Mouse (Mus musculus): ENCODE results near the gene Safb2.
A peak's percentile ranks its signal among the peaks of the same experiment; 100 is the strongest.

Gene Safb2

GRCm38 (mm10) chr17:56609452-56610171 lies 25.2 kb upstream of the Safb2 start, which contains the start of gene 2410015M20Rik:
Gene 2410015M20Rik, minus strand, starts transcription at chr17:56609771.
- peak; percentile 97 for DNase-seq (ENCODE audit: low read depth)

DNA sequence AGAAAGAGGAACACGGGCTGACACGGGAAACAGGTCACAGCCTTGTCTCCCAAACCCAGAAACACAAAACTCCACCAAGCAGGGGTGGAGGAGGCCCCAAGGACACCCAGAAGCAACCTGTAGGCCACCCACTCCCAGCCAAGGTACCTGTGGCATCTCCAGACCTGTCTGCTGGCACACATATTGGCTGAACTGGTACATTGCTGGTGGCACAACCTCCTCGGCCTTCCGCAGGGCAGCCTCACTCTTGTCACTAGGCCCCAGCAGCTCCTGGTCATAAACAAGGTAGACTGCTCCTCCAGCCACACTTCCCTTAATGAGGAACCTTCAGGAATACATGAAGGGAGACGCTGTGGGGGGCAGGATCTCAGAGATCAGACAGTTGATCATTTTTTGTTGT lies 24.3 kb upstream of the Safb2 start:
- DNase-seq (ENCODE audit: low read depth): no peak

- no peak for DNase-seq (ENCODE audit: low read depth)
Observed at GRCm38 (mm10) chr17:56607521-56608062, 23.2 kb upstream of the Safb2 start.

DNA sequence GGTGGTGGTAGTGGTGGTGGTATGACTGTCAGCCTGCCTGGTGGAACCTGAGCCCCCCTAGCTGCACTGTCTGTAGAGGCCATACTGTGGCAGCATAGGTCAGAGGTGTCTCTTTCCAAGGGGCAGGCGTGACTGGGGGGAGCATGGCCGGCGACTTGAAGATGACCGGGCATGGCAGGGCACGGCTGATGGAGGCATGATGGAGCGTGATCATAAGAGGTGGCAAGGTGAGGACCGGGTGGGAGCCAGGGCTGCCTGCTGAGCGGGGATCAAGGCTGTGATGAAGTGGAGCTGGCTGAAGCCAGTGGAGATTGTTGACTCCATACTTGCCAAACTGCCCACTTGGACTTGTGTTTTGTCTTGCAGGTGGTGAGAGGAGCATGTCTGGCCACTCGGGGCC lies 21.0 kb upstream of the Safb2 start:
- no peak for DNase-seq (ENCODE audit: low read depth)

- no peak for DNase-seq (ENCODE audit: low read depth)
Observed at GRCm38 (mm10) chr17:56604422-56604821, 20.0 kb upstream of the Safb2 start.

DNA sequence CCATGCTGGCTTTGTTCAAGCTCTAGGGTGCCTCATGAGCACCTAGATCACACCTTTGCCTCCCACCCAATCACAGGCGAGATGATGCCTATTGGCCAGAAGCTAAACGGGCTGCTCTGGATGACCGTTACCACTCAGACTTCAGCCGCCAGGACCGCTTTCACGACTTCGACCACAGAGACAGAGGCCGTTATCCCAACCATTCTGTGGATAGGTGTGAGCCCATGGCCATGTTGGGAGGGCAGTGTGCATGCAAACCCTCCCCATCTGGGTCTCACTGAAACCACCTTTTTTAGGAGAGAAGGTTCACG lies 19.6 kb upstream of the Safb2 start:
- DNase-seq (ENCODE audit: low read depth): no peak

GRCm38 (mm10) chr17:56603186-56604069 lies 19.0 kb upstream of the Safb2 start:
- DNase-seq (ENCODE audit: low read depth): no peak

GRCm38 (mm10) chr17:56593527-56594271 lies 9.3 kb upstream of the Safb2 start:
- no peak for DNase-seq (ENCODE audit: low read depth)

- no peak for DNase-seq (ENCODE audit: low read depth)
Observed at GRCm38 (mm10) chr17:56592553-56592952, 8.2 kb upstream of the Safb2 start.

DNA sequence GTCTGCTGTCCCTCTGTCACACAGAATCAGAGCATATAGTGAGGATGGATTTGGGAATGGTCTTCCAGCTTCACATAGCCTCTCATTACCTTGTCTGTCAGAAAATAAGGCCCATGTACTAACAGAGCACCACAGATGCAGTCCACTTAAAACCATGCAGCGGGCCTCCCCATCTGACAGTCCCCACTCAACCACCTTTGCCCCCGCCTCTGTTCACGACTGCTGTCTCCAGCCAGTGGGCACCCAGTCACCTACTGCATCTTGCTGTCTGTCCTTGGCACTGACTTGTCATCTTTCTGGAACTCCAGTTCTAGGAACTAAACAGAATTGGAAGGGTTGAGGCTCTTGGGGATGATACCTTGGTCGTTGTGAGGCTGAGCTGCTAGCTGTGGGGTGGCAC lies 4.5 kb upstream of the Safb2 start:
- DNase-seq (ENCODE audit: low read depth): no peak

DNA sequence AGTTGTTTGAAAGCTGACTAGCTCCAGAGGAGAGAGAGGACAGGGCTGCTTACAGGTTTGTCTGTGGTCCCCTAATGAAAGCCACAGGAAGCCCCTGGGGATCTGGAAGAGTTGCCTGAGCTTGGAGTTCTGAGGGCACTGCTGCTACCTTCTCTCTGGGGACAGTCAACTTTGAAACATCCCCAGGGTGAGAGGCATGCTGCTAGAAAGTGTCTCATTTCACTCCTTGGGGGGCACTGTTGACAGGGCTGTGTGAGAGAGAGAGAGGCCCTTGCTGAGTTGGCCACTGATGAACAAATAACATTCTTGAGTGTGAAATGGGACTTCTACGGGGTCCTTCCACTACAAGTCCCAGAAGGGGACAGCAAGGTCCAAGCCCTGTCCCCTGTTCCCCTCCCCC lies 3.4 kb upstream of the Safb2 start:
- no peak for DNase-seq (ENCODE audit: low read depth)

- peak; percentile 59 for DNase-seq (ENCODE audit: low read depth)
Observed at GRCm38 (mm10) chr17:56585171-56585821, 911 bp upstream of the Safb2 start.

DNA sequence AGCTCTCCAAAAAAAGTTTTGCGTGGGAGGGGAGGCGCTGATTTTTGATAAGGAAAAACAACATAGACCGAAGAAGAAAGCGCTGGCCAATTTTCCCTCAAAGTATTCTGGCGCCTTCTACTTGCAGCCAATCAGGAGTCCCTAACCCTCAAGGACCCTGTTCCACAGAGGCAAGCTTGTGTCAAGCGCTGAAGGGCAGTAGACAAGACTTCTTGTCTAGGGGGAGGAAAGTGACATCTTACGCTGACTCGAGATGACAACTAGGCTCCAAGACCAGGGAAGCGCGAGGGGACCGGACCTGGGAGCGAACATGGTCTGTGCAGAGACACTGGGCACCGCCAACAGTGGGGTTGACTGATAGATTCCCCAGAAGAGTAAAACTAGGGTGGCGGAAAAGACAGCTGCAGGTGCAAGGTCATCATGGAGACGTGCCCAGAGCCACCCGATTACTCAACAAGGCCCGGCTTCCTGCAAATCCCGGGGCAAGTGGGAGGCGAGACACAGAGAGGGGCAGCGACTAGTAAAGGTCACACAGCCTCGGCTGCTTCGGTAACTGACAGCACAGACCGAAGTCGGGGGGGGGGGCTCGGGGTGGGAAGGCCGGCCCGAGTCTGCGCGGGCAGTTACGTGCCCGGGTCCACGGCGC lies 651 bp downstream of the Safb2 start:
- DNase-seq (ENCODE audit: low read depth): peak; percentile 55

- no peak for DNase-seq (ENCODE audit: low read depth)
Observed at GRCm38 (mm10) chr17:56583071-56583470, 1.3 kb downstream of the Safb2 start.

DNA sequence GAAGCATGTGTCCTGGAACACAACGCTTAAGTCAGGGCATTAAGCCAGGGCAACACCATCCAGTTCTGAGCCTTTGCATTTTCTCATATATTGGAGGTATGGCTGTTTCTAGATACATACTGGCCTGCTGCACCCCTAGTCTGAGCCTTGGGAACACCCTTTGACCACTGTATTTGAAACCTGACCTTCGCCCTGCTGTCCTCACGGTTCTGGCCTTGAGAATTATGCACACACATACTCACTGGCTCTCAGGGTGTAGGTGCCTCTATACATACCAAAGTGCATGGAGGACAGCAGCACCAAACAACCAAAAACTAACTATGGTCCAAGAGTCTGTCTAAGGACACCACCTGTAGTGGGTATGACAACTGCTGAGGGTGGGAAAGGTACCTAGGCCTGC lies 11.4 kb downstream of the Safb2 start:
- no peak for DNase-seq (ENCODE audit: low read depth)

- DNase-seq (ENCODE audit: low read depth): no peak
Observed at GRCm38 (mm10) chr17:56572154-56572553, 12.2 kb downstream of the Safb2 start.

GRCm38 (mm10) chr17:56570287-56570686 lies 14.1 kb downstream of the Safb2 start:
- DNase-seq (ENCODE audit: low read depth): no peak

- DNase-seq (ENCODE audit: low read depth): no peak
Observed at GRCm38 (mm10) chr17:56567370-56567769, 17.0 kb downstream of the Safb2 start.

- DNase-seq (ENCODE audit: low read depth): no peak
Observed at GRCm38 (mm10) chr17:56566918-56567317, 17.5 kb downstream of the Safb2 start.

DNA sequence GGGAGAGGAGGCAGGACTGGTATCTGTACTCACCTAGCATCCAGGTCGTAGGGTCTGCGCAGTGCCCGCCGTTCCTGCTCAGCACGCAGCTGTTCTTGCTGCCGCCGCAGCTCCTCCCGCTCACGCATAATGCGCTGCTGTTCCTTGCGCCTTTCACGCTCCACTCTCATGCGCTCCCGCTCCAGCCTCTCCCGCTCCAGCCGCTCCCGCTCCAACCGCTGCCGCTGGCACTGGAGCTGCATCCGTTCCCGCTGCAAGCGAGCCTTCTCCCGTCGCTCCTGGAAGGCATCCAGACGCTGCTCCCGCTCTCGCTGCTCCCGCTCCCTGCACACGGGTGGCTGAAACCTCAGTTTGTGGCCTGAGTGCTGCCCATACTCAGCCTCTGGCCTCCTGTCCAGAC lies 18.1 kb downstream of the Safb2 start:
- no peak for DNase-seq (ENCODE audit: low read depth)

- DNase-seq (ENCODE audit: low read depth): no peak
Observed at GRCm38 (mm10) chr17:56561866-56562265, 22.5 kb downstream of the Safb2 start.
